ENCODE assay signal across 18 mouse cellular contexts in the genomic region with DNA sequence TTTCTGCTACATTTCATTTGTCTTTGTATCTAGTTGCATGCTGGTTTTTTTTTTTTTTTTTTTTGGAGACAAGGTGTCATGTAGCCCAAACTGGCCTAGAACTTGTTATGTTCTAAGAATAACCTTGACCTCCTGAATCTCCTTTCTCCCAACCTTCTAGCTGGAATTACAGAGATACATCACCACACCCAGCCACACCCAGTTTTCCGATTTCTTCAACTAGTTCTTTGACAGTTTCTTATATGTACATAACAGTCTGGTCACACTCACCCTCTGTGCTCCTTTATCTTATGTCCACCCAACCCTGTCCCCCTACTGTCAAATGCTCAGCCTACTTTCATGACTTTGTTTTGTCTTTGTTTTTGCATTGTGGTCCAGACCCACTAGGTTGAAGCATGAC. TPM values are rescaled to one million over a fixed set of nuclear protein-coding genes. Genes with fewer than 3 reads are reported as not detected.
"Had no signal": no experiment of that assay in that cellular context is flagged by ENCODE, and none has a peak within 500 bp of the region (broad histone marks: within the 10 kb centered on the region; RNA-seq: fewer than 3 reads in every experiment).

No protein-coding gene starts in this region.

- H3K9ac ChIP-seq: lung, embryonic 15.5 days; midbrain, embryonic 13.5 days; midbrain, embryonic 15.5 days; neural tube, embryonic 12.5 days; stomach, embryonic 15.5 days had no signal

- H3K9me3 ChIP-seq: lung, embryonic 15.5 days; megakaryocyte, embryonic 14.5 days; midbrain, embryonic 13.5 days; midbrain, embryonic 15.5 days; neural tube, embryonic 12.5 days; stomach, embryonic 15.5 days had no signal

- DNase-seq: lung, adult 2 months; lung, postnatal 14 days; lung, postnatal 36 days; right cerebral cortex, postnatal 14 days; thymus, adult 2 months; thymus, postnatal 25 days; thymus, postnatal 4 days had no signal

- H3K4me1 ChIP-seq: lung, embryonic 15.5 days; midbrain, embryonic 13.5 days; midbrain, embryonic 15.5 days; neural tube, embryonic 12.5 days; stomach, embryonic 15.5 days had no signal

- H3K4me3 ChIP-seq: lung, embryonic 15.5 days; megakaryocyte, embryonic 14.5 days; midbrain, embryonic 13.5 days; midbrain, embryonic 15.5 days; neural tube, embryonic 12.5 days; stomach, embryonic 15.5 days had no signal

- H3K27ac ChIP-seq: lung, embryonic 15.5 days; macrophage; midbrain, embryonic 13.5 days; midbrain, embryonic 15.5 days; neural tube, embryonic 12.5 days; stomach, embryonic 15.5 days; stomach, postnatal 0 days had no signal

- H3K36me3 ChIP-seq: lung, embryonic 15.5 days; midbrain, embryonic 13.5 days; midbrain, embryonic 15.5 days; neural tube, embryonic 12.5 days; stomach, embryonic 15.5 days had no signal

RNA-seq across cellular contexts. Expression of gene Adam1b, which starts 3.6 kb away (rescaled TPM):
- total RNA-seq: midbrain, postnatal 0 days; neutrophil, adult 5-6 weeks had no signal

RNA-seq across cellular contexts. Expression of gene Gm42878, which starts 38.4 kb away (rescaled TPM):
- total RNA-seq: midbrain, postnatal 0 days; monocyte, adult 5-6 weeks; neutrophil, adult 5-6 weeks had no signal
